Mouse (Mus musculus) limb, embryonic 11.5 days (tissue): Measurements from ENCODE around the gene Pml. TPM values are rescaled to one million over a fixed set of nuclear protein-coding genes. Genes with fewer than 3 reads are reported as not detected.
"Not testable (repeated sequence)": the region's sequence is repeated elsewhere in the genome, so short reads cannot be mapped to it uniquely, and the experiment has no call there.

Source experiments
- ATAC-seq: fragments of 200-750 bp; cut with Nextera tagmentation; 2 replicates; pipeline ENCODE4 v1.8.0; 2017; ENCODE audit warnings: low read depth; ENCODE audit not compliant: insufficient number of reproducible peaks, low FRiP score, low TSS enrichment
- DNase-seq: peaks from one replicate; pipeline ENCODE4 v3.0.0-alpha.2; 2015; ENCODE audit warnings: low spot score
- H3K27ac ChIP-seq: fragments of 300-500 bp; sonication (generic); replicated peaks from 2 replicates; pipeline ENCODE4 v1.5.1; 2014; ENCODE audit warnings: low read depth, mild to moderate bottlenecking, low read length
- H3K27me3 ChIP-seq: fragments of 300-500 bp; sonication (generic); 2 replicates; pipeline ENCODE4 v1.6.1; 2014; ENCODE audit warnings: mild to moderate bottlenecking, low read length, mixed read lengths; ENCODE audit not compliant: control insufficient read depth, insufficient read depth
- H3K36me3 ChIP-seq: fragments of 300-500 bp; sonication (generic); 2 replicates; pipeline ENCODE4 v1.6.1; 2014; ENCODE audit warnings: mild to moderate bottlenecking, low read length, moderate library complexity, mixed read lengths; ENCODE audit not compliant: control insufficient read depth, insufficient read depth
- H3K4me1 ChIP-seq: fragments of 300-500 bp; sonication (generic); 2 replicates; pipeline ENCODE4 v1.6.1; 2014; ENCODE audit warnings: low read length, mixed read lengths; ENCODE audit not compliant: control insufficient read depth, insufficient read depth
- H3K4me2 ChIP-seq: fragments of 300-500 bp; sonication (generic); 2 replicates; pipeline ENCODE4 v1.6.1; 2014; ENCODE audit warnings: low read depth, mild to moderate bottlenecking, moderate library complexity; ENCODE audit not compliant: severe bottlenecking
- H3K4me3 ChIP-seq: fragments of 300-500 bp; sonication (generic); 2 replicates; pipeline ENCODE4 v1.5.1; 2014; ENCODE audit warnings: low read depth, low read length
- H3K9ac ChIP-seq: fragments of 300-500 bp; sonication (generic); 2 replicates; pipeline ENCODE4 v1.6.1; 2014; ENCODE audit warnings: mild to moderate bottlenecking, low read length
- H3K9me3 ChIP-seq: fragments of 300-500 bp; sonication (generic); 2 replicates; pipeline ENCODE4 v1.6.1; 2016; ENCODE audit warnings: low read length; ENCODE audit not compliant: control insufficient read depth
- WGBS: fragments of 180-500 bp; shearing (Covaris S2); extraction: QIAGEN DNeasy Blood & Tissue Kit; methylation state at CpG from one replicate; pipeline ENCODE4 v1.1.7; 2014; 5-methylcytosine and 5-hydroxymethylcytosine counted together
- polyA plus RNA-seq: library from polyadenylated mRNA; unstranded; fragments of >200 nt; fragmentation: Nextera tagmentation; extraction: Ambion mirVana; gene quantifications from 2 replicates; pipeline ENCODE4 v1.2.1, GENCODE M21; 2014

The Pml gene
- polyA plus RNA-seq, 1 experiment from 2014 or later: 18.7 TPM

GRCm38 (mm10) chr9:58268384-58269313 lies 19.1 kb upstream of the Pml start:
- DNase-seq (peak; percentile 79), ATAC-seq (no peak)
- no peak overlapping the region for H3K27ac ChIP-seq
- H3K4me1 ChIP-seq: 0 out of 2 replicates have a peak, but pooled peaks cover 2% of the 10 kb centered on the region
- no peak overlapping the region for H3K4me3 ChIP-seq
- WGBS: 55% methylated on average over 12 of the region's 12 CpGs
- no peak overlapping the region for H3K4me2 ChIP-seq
- no peak overlapping the region for H3K9ac ChIP-seq
- H3K36me3 ChIP-seq: no peaks in the 10 kb centered on the region
- no peaks in the 10 kb centered on the region for H3K27me3 ChIP-seq
- no peaks in the 10 kb centered on the region for H3K9me3 ChIP-seq

- no peak overlapping the region for H3K4me2 ChIP-seq
- ATAC-seq: no peak
- DNase-seq: no peak
- no peak overlapping the region for H3K9ac ChIP-seq
- no peaks in the 10 kb centered on the region for H3K36me3 ChIP-seq
- H3K27ac ChIP-seq: 0 out of 2 replicates have a peak overlapping the region, but pooled peaks have one; percentile 30
- no peak overlapping the region for H3K4me3 ChIP-seq
- H3K27me3 ChIP-seq: no peaks in the 10 kb centered on the region
- no peaks in the 10 kb centered on the region for H3K9me3 ChIP-seq
- 0 out of 2 replicates have a peak, but pooled peaks cover 2% of the 10 kb centered on the region for H3K4me1 ChIP-seq
- WGBS: 91% methylated on average over 3 of the region's 3 CpGs
Measured at GRCm38 (mm10) chr9:58267046-58267445, 17.5 kb upstream of the Pml start.

- no peak for DNase-seq
- 41% methylated on average over 4 of the region's 4 CpGs for WGBS
- Histone ChIP-seq H3K9me3 (no peaks in the 10 kb centered on the region), H3K27ac (0 out of 2 replicates have a peak overlapping the region, but pooled peaks have one; percentile 30), H3K4me1 (0 out of 2 replicates have a peak, but pooled peaks cover 2% of the 10 kb centered on the region), H3K9ac (no peak overlapping the region), H3K36me3 (no peaks in the 10 kb centered on the region), H3K27me3 (no peaks in the 10 kb centered on the region), H3K4me2 (no peak overlapping the region), H3K4me3 (no peak overlapping the region)
- no peak for ATAC-seq
Measured at GRCm38 (mm10) chr9:58266571-58267011, 17.0 kb upstream of the Pml start.

GRCm38 (mm10) chr9:58265368-58265767 lies 15.8 kb upstream of the Pml start:
- Histone ChIP-seq H3K27me3 (no peaks in the 10 kb centered on the region), H3K9ac (no peak overlapping the region), H3K4me1 (0 out of 2 replicates have a peak, but pooled peaks cover 2% of the 10 kb centered on the region), H3K36me3 (no peaks in the 10 kb centered on the region), H3K27ac (no peak overlapping the region), H3K9me3 (no peaks in the 10 kb centered on the region), H3K4me3 (no peak overlapping the region), H3K4me2 (no peak overlapping the region)
- DNase-seq (no peak), ATAC-seq (no peak)
- 82% methylated on average over 3 of the region's 3 CpGs for WGBS

GRCm38 (mm10) chr9:58262507-58262906 lies 12.9 kb upstream of the Pml start:
- Histone ChIP-seq H3K27ac (no peak overlapping the region), H3K36me3 (no peaks in the 10 kb centered on the region), H3K9me3 (no peaks in the 10 kb centered on the region), H3K4me3 (no peak overlapping the region), H3K4me2 (no peak overlapping the region), H3K9ac (no peak overlapping the region), H3K4me1 (0 out of 2 replicates have a peak, but pooled peaks cover 2% of the 10 kb centered on the region), H3K27me3 (no peaks in the 10 kb centered on the region)
- no peak for ATAC-seq
- DNase-seq: no peak
- 92% methylated on average over 5 of the region's 5 CpGs for WGBS

- H3K4me1 ChIP-seq: peaks cover 4% of the 10 kb centered on the region; the same call in 1 of the 2 replicates
- no peak overlapping the region for H3K9ac ChIP-seq
- no peaks in the 10 kb centered on the region for H3K9me3 ChIP-seq
- ATAC-seq: no peak
- H3K36me3 ChIP-seq: peaks cover 2% of the 10 kb centered on the region; the same call in 1 of the 2 replicates
- no peak overlapping the region for H3K4me3 ChIP-seq
- no peak overlapping the region for H3K27ac ChIP-seq
- no peaks in the 10 kb centered on the region for H3K27me3 ChIP-seq
- DNase-seq: no peak
- no peak overlapping the region for H3K4me2 ChIP-seq
- 88% methylated on average over 10 of the region's 10 CpGs for WGBS
Measured at GRCm38 (mm10) chr9:58255704-58256685, 6.4 kb upstream of the Pml start.

- 35% methylated on average over 2 of the region's 2 CpGs for WGBS
- H3K4me3 ChIP-seq: no peak overlapping the region
- no peaks in the 10 kb centered on the region for H3K9me3 ChIP-seq
- no peak overlapping the region for H3K4me2 ChIP-seq
- peaks cover 2% of the 10 kb centered on the region; the same call in 1 of the 2 replicates for H3K36me3 ChIP-seq
- H3K27me3 ChIP-seq: no peaks in the 10 kb centered on the region
- H3K27ac ChIP-seq: no peak overlapping the region
- H3K9ac ChIP-seq: no peak overlapping the region
- no peak for ATAC-seq
- peaks cover 4% of the 10 kb centered on the region; the same call in 1 of the 2 replicates for H3K4me1 ChIP-seq
- no peak for DNase-seq
Measured at GRCm38 (mm10) chr9:58255105-58255504, 5.5 kb upstream of the Pml start.

GRCm38 (mm10) chr9:58253805-58254122 lies 4.2 kb upstream of the Pml start:
- not testable (repeated sequence) for ATAC-seq, H3K9me3 ChIP-seq, H3K36me3 ChIP-seq, H3K4me1 ChIP-seq, DNase-seq, H3K27me3 ChIP-seq, H3K27ac ChIP-seq
- Histone ChIP-seq H3K4me2 (peak overlapping the region; percentile 90), H3K4me3 (peak overlapping the region; percentile 71), H3K9ac (peak overlapping the region; percentile 67)
- WGBS: 74% methylated on average over 5 of the region's 5 CpGs
